Mouse (Mus musculus): ENCODE measurements around the gene Dab1. TPM values are rescaled to one million over a fixed set of nuclear protein-coding genes. Genes with fewer than 3 reads are reported as not detected.

Gene Dab1
- total RNA-seq, 2 experiments from 2014 or later = 103 to 134 TPM

- no peak for DNase-seq (ENCODE audit: low spot score in 2 of 2)
- intact Hi-C loops (cut with DNase I) = no loop called here
Measured at GRCm38 (mm10) chr4:104399106-104399730, 780.1 kb downstream of the Dab1 start.

GRCm38 (mm10) chr4:104404099-104404498 lies 784.9 kb downstream of the Dab1 start:
- no peak for DNase-seq (ENCODE audit: low spot score in 2 of 2)
- intact Hi-C loops (cut with DNase I) = no loop called here

DNA sequence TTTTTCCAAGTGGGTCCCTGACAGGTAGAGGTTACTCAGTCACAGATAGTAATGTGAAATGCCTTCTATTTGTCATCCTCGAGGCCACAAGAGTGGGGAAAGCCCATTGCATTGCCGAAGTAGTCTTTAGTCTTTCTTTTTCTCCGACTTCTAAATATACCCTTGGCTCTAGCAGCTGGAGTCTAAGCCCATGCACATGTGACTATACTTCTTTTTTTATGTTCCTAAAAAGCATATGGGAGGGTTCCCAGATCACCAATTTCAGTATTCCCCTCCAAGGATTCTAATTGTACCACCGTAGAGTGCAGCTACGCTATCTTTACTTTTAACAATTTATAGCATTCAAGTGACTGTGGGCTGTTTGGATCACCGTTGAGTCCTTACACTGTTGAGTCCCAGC lies 791.8 kb downstream of the Dab1 start:
- DNase-seq (ENCODE audit: low spot score in 2 of 2) = no peak
- intact Hi-C loops (cut with DNase I) = no loop called here

DNA sequence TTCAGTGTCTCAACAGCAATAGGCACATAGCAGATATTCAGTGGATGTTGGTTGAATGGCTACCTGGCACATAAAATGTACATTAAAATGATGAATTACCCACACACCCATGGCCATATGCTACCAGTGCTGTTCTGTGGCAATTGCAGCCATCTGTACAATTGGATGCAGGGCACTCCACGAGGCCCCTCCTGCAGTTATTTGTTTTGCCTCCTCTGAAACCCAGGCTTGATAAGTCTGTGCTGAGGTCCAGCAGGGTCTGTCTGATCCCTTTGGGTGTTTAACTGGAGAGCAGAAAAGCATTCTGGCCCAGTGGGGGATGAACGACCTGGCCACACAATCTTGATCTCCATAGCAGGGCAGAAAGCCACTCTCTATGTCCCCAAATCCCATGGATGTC lies 796.3 kb downstream of the Dab1 start:
- intact Hi-C loops (cut with DNase I) = no loop called here
- no peak for DNase-seq (ENCODE audit: low spot score in 2 of 2)

GRCm38 (mm10) chr4:104418354-104418753 lies 799.2 kb downstream of the Dab1 start:
- intact Hi-C loops (cut with DNase I) = no loop called here
- DNase-seq (ENCODE audit: low spot score in 2 of 2) = no peak

DNA sequence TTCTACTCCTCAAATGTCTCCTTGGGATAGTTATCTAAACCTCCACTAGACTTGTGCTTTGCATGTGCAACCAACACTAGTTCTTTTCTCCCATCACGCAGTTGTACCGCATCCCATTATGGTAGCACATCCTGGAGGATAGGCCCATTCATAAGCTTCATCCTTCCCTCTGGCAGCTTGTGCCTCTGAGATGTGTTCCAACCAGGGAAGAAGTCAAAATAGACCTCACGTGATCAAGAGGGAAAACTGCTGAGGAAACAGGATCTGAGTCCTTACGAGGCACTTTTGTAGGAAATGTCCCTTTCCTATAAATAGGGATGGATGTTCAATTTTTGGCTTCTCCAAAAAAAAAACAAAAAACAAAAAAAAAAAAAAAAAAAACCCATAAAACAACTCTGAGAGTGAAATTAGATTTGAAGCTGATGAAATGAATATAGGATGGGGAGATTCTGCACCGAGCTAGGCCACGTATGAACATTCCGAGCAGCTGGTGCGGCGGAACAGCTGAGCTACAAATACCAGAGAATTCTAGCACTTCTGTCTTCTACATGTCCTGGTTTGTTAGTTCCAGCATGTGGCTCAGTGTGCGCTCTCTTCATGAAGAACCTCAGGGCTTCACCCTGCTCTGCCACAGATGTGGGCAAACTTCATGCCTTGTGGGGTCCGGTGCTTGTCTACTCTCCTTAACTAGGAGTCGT lies 802.0 kb downstream of the Dab1 start:
- intact Hi-C loops (cut with DNase I) = no loop called here

GRCm38 (mm10) chr4:104429127-104429526 lies 810.0 kb downstream of the Dab1 start:
- intact Hi-C loops (cut with DNase I) = no loop called here
- no peak for DNase-seq (ENCODE audit: low spot score in 2 of 2)

More for the DNA sequence above, 802.0 kb downstream of the Dab1 start:
- DNase-seq (ENCODE audit: low spot score in 2 of 2) = no peak

GRCm38 (mm10) chr4:104431231-104431855 lies 812.2 kb downstream of the Dab1 start:
- DNase-seq (ENCODE audit: low spot score in 2 of 2) = no peak
- intact Hi-C loops (cut with DNase I) = no loop called here

- intact Hi-C loops (cut with DNase I) = no loop called here
- no peak for DNase-seq (ENCODE audit: low spot score in 2 of 2)
Measured at GRCm38 (mm10) chr4:104432150-104432549, 813.0 kb downstream of the Dab1 start.

- no peak for DNase-seq (ENCODE audit: low spot score in 2 of 2)
Measured at GRCm38 (mm10) chr4:104435736-104436135, 816.6 kb downstream of the Dab1 start.

DNA sequence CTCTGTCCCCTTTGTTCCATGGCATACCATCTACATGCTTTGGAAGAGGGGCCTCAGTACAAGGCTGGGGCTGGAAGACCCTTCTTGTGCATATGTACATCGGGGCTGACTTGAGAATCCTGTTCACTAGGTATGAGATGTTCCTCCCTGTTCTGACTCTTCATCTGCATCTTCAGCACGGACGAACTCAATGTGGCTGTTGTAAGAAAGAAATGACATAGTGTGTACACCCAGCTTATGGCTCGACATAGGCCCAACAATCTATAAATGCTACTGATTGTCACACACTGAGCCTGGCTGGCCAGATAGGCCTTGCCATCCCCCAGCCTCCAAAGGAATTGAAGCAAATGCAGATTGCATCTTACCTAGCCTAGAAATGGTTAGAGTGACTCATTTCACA lies 817.3 kb downstream of the Dab1 start:
- intact Hi-C loops (cut with DNase I) = no loop called here
- DNase-seq (ENCODE audit: low spot score in 2 of 2) = no peak

More at GRCm38 (mm10) chr4:104435736-104436135, 816.6 kb downstream of the Dab1 start:
- intact Hi-C loops (cut with DNase I) = no loop called here

GRCm38 (mm10) chr4:104438730-104439129 lies 819.6 kb downstream of the Dab1 start:
- intact Hi-C loops (cut with DNase I) = no loop called here
- no peak for DNase-seq (ENCODE audit: low spot score in 2 of 2)

- no peak for DNase-seq (ENCODE audit: low spot score in 2 of 2)
- intact Hi-C loops (cut with DNase I) = no loop called here
Measured at GRCm38 (mm10) chr4:104439641-104440040, 820.5 kb downstream of the Dab1 start.

DNA sequence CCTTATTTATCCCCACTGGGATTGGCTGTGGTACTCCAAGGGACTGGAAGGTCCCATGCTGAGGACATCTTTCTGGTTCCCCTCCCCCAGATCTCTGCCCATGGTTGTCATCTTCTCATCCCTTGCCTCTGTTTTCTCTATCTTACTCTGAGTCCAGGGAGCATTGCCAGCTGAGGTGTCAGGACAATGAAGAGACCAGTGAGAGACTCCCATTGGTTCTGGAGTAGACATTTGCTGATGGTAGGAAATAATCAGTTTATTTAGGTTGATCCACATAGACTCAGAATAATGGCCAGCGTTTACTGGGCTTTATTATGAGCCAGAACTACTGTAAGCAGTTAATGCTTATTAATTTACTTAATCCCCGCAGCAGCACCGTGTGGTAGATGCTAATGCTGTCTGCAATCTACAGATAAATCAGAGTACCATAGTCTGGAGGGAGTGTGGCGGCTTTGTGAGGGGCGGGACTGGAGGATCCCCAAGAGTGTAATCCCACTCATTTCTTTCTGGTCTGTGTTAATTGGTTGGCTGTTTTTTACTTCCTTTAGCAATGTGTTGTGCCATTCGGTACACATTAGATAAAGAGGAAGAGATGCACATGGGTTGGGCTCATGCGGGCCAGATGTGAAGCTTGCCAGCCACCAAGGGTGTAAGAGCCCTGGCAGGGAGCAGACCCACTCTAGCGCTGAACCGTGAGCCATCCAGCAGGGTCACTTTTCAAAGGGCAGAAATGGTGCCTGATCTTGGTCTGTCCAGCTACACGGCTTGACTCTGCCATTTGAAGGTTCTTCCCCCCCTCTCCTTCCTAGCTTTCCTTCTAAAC lies 824.0 kb downstream of the Dab1 start:
- DNase-seq (ENCODE audit: low spot score in 2 of 2) = no peak
- intact Hi-C loops (cut with DNase I) = no loop called here

- intact Hi-C loops (cut with DNase I) = no loop called here
- no peak for DNase-seq (ENCODE audit: low spot score in 2 of 2)
Measured at GRCm38 (mm10) chr4:104443775-104444174, 824.6 kb downstream of the Dab1 start.

DNA sequence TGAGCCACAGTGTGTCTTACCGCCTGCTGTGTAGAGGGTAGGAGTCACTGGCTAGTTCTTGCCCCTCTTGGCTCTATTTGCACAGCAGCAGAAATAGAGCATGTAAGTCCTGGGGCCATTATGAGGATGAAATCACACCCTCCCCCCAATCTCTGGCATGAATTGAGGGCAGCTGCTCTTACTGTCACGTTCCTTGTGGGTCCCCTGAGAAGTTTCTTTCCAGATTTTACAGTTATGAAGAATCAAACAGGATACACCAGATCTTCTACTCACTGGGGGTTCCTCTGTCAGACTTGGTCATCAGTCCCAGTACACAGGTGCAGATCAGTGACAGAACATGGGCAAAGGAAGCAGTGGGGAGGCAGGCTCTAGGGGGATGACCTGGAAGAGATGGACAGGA lies 825.8 kb downstream of the Dab1 start:
- DNase-seq (ENCODE audit: low spot score in 2 of 2) = no peak
- intact Hi-C loops (cut with DNase I) = no loop called here

DNA sequence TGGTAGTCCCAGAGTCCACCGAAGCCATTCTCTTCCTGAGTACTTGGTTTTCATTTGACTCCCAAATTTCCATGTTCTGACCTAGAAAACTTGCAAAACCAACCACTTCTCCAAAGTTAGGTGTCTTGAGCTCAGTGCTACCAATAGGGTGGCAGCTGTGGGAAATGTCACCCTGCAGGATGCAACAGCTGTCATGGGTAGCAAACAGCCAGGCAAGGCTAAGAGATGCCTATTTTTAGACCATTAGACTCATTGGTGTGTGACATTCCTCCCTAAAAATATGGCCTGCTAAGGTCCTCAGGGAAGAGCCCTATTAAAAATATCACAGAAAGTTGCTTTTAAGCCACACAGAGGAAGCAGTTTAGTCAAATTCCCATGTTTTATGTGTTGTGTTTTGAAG lies 829.0 kb downstream of the Dab1 start:
- intact Hi-C loops (cut with DNase I) = no loop called here
- DNase-seq (ENCODE audit: low spot score in 2 of 2) = no peak

GRCm38 (mm10) chr4:104450645-104451044 lies 831.5 kb downstream of the Dab1 start:
- DNase-seq (ENCODE audit: low spot score in 2 of 2) = no peak
- intact Hi-C loops (cut with DNase I) = no loop called here

GRCm38 (mm10) chr4:104452587-104452986 lies 833.4 kb downstream of the Dab1 start:
- DNase-seq (ENCODE audit: low spot score in 2 of 2) = peak; percentile 69 to 75
- intact Hi-C loops (cut with DNase I) = no loop called here

GRCm38 (mm10) chr4:104455151-104455550 lies 836.0 kb downstream of the Dab1 start:
- intact Hi-C loops (cut with DNase I) = no loop called here
- DNase-seq (ENCODE audit: low spot score in 2 of 2) = no peak
